Mouse (Mus musculus) stomach, postnatal 0 days (tissue): ENCODE measurements around the gene Gsg1. TPM values are rescaled to one million over a fixed set of nuclear protein-coding genes. Genes with fewer than 3 reads are reported as not detected.

Experiments used
- ATAC-seq: fragments of 200-750 bp; cut with Nextera tagmentation; 2 replicates; pipeline ENCODE4 v1.8.0; 2017; ENCODE audit not compliant: low FRiP score, low TSS enrichment
- DNase-seq: peaks from one replicate; pipeline ENCODE4 v3.0.0-alpha.2; 2016; ENCODE audit warnings: low spot score
- H3K27ac ChIP-seq: fragments of 300-500 bp; sonication (generic); replicated peaks from 2 replicates; pipeline ENCODE4 v1.5.1; 2014; ENCODE audit warnings: mild to moderate bottlenecking, control low read depth
- H3K27me3 ChIP-seq: fragments of 300-500 bp; sonication (generic); 2 replicates; pipeline ENCODE4 v1.6.1; 2014; ENCODE audit warnings: low read length; ENCODE audit not compliant: control insufficient read depth, insufficient read depth
- H3K36me3 ChIP-seq: fragments of 300-500 bp; sonication (generic); 2 replicates; pipeline ENCODE4 v1.6.1; 2014; ENCODE audit warnings: low read length, mixed read lengths; ENCODE audit not compliant: control insufficient read depth, insufficient read depth
- H3K4me1 ChIP-seq: fragments of 300-500 bp; sonication (generic); replicated peaks from 2 replicates; pipeline ENCODE4 v1.6.1; 2014; ENCODE audit warnings: antibody characterized with exemption; ENCODE audit not compliant: control insufficient read depth, insufficient read depth
- H3K4me2 ChIP-seq: fragments of 300-500 bp; sonication (generic); replicated peaks from 2 replicates; pipeline ENCODE4 v1.6.1; 2014; ENCODE audit warnings: low read depth, mild to moderate bottlenecking, control low read depth, moderate library complexity
- H3K4me3 ChIP-seq: fragments of 300-500 bp; sonication (generic); 2 replicates; pipeline ENCODE4 v1.5.1; 2014; ENCODE audit warnings: low read depth, low read length, control low read depth
- H3K9ac ChIP-seq: fragments of 300-500 bp; sonication (generic); 2 replicates; pipeline ENCODE4 v1.6.1; 2014; ENCODE audit warnings: mild to moderate bottlenecking, low read length, control low read depth, mixed read lengths
- H3K9me3 ChIP-seq: fragments of 300-500 bp; sonication (generic); 2 replicates; pipeline ENCODE4 v1.6.1; 2016; ENCODE audit warnings: low read length; ENCODE audit not compliant: control insufficient read depth
- CTCF ChIP-seq: IDR thresholded peaks from 2 replicates; pipeline ENCODE4 v1.5.1; 2016; ENCODE audit warnings: antibody characterized with exemption, low read depth, mild to moderate bottlenecking, moderate library complexity
- EP300 ChIP-seq: optimal IDR thresholded peaks from 2 replicates; pipeline ENCODE3; 2016; ENCODE audit warnings: antibody characterized with exemption
- WGBS: fragments of 180-500 bp; shearing (Covaris S2); extraction: QIAGEN DNeasy Blood & Tissue Kit; methylation state at CpG from one replicate; pipeline ENCODE4 v1.1.7; 2014; 5-methylcytosine and 5-hydroxymethylcytosine counted together
- polyA plus RNA-seq: library from polyadenylated mRNA; unstranded; fragments of >200 nt; fragmentation: Nextera tagmentation; extraction: Ambion mirVana; gene quantifications from 2 replicates; pipeline ENCODE4 v1.2.1, GENCODE M21; 2015

Gsg1 gene
- polyA plus RNA-seq, 1 experiment from 2014 or later = 0.50 TPM

DNA sequence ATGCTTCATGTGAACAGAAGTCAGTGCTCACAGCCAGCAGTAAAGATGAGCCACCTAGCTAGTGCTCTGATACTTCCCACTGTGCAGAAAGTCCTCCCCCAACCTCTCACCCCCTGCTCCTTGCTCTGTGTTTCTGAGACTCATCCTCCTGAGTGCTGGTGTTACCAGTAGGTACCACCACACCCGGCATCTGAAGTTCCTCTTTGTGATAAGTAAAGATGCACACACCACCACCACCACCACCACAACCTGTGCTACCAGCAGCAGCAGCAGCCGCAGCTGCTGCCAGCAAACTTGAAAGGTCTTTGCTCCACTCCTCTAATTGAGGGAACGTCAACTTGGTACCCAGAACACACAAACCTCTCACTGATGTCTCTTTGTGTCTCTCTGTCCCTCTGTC is 13.1 kb upstream of the Gsg1 start:
- Histone ChIP-seq H3K27me3 (no peaks in the 10 kb centered on the region), H3K9ac (no peak overlapping the region), H3K4me2 (no peak overlapping the region), H3K9me3 (no peaks in the 10 kb centered on the region), H3K4me1 (no peaks in the 10 kb centered on the region), H3K36me3 (no peaks in the 10 kb centered on the region), H3K4me3 (no peak overlapping the region), H3K27ac (no peak overlapping the region)
- no peak for TF ChIP-seq CTCF
- TF ChIP-seq EP300 = no peak
- DNase-seq (no peak), ATAC-seq (no peak)
- WGBS = 76% methylated on average over 3 of the region's 3 CpGs

GRCm38 (mm10) chr6:135266056-135266455 is 11.9 kb upstream of the Gsg1 start:
- DNase-seq (no peak), ATAC-seq (no peak)
- H3K36me3 ChIP-seq = no peaks in the 10 kb centered on the region
- no peak overlapping the region for H3K4me2 ChIP-seq
- no peak overlapping the region for H3K4me3 ChIP-seq
- TF ChIP-seq EP300 (no peak), CTCF (no peak)
- H3K9me3 ChIP-seq = no peaks in the 10 kb centered on the region
- WGBS = 87% methylated on average over 1 of the region's 1 CpGs
- H3K9ac ChIP-seq = no peak overlapping the region
- no peak overlapping the region for H3K27ac ChIP-seq
- H3K4me1 ChIP-seq = no peaks in the 10 kb centered on the region
- no peaks in the 10 kb centered on the region for H3K27me3 ChIP-seq

- Histone ChIP-seq H3K9me3 (no peaks in the 10 kb centered on the region), H3K27ac (no peak overlapping the region), H3K4me3 (no peak overlapping the region), H3K4me2 (no peak overlapping the region), H3K9ac (no peak overlapping the region), H3K27me3 (no peaks in the 10 kb centered on the region), H3K4me1 (no peaks in the 10 kb centered on the region), H3K36me3 (no peaks in the 10 kb centered on the region)
- TF ChIP-seq EP300 = no peak
- peak; percentile 46 for TF ChIP-seq CTCF
- DNase-seq = no peak
- WGBS = 93% methylated on average over 6 of the region's 6 CpGs
- no peak for ATAC-seq
Measured at GRCm38 (mm10) chr6:135264136-135264535, 10.0 kb upstream of the Gsg1 start.

- TF ChIP-seq CTCF (no peak), EP300 (no peak)
- 46% methylated on average over 2 of the region's 2 CpGs for WGBS
- no peaks in the 10 kb centered on the region for H3K4me1 ChIP-seq
- H3K4me3 ChIP-seq = no peak overlapping the region
- H3K27me3 ChIP-seq = no peaks in the 10 kb centered on the region
- H3K36me3 ChIP-seq = no peaks in the 10 kb centered on the region
- H3K9me3 ChIP-seq = no peaks in the 10 kb centered on the region
- H3K27ac ChIP-seq = no peak overlapping the region
- H3K4me2 ChIP-seq = no peak overlapping the region
- no peak for ATAC-seq
- no peak overlapping the region for H3K9ac ChIP-seq
- DNase-seq = no peak
Measured at GRCm38 (mm10) chr6:135262565-135262964, 8.4 kb upstream of the Gsg1 start.

GRCm38 (mm10) chr6:135261124-135261523 is 7.0 kb upstream of the Gsg1 start:
- 89% methylated on average over 9 of the region's 9 CpGs for WGBS
- TF ChIP-seq EP300 (no peak), CTCF (no peak)
- Histone ChIP-seq H3K27ac (no peak overlapping the region), H3K4me2 (no peak overlapping the region), H3K4me3 (no peak overlapping the region), H3K9ac (no peak overlapping the region), H3K27me3 (no peaks in the 10 kb centered on the region), H3K36me3 (no peaks in the 10 kb centered on the region), H3K4me1 (no peaks in the 10 kb centered on the region), H3K9me3 (no peaks in the 10 kb centered on the region)
- ATAC-seq (no peak), DNase-seq (no peak)

DNA sequence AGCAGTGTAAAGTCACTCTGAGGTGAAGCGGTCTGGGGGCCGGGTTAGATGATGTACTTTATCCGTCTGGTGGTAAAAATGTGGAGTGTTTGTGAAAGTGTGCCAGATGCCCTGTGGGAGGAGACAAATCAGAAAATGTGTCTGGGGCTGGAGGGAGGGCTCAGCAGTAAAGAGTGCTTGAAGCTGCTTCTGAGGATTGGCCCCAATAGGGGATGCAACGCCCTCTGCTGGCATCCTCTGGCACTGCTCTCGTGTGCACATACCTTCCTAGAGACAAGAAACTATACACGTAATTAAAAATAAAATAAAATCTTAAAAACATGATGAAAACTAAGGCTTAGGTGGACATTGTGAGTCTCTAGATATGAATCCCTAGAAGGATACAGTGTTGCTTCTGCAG is 6.3 kb upstream of the Gsg1 start:
- Histone ChIP-seq H3K36me3 (no peaks in the 10 kb centered on the region), H3K4me2 (no peak overlapping the region), H3K4me1 (no peaks in the 10 kb centered on the region), H3K27me3 (no peaks in the 10 kb centered on the region), H3K9ac (no peak overlapping the region), H3K9me3 (no peaks in the 10 kb centered on the region), H3K27ac (no peak overlapping the region), H3K4me3 (no peak overlapping the region)
- ATAC-seq (no peak), DNase-seq (no peak)
- TF ChIP-seq EP300 = no peak
- TF ChIP-seq CTCF = 0 out of 2 replicates have a peak, but pooled peaks have one; percentile 6
- WGBS = 89% methylated on average over 6 of the region's 6 CpGs
